Mouse (Mus musculus) heart, embryonic 13.5 days (tissue): ENCODE measurements around the gene Fbxw7. TPM values are rescaled to one million over a fixed set of nuclear protein-coding genes. Genes with fewer than 3 reads are reported as not detected.

Experiments
- ATAC-seq: fragments of 200-750 bp; cut with Nextera tagmentation; 2 replicates; pipeline ENCODE4 v1.8.0; 2017; ENCODE audit warnings: moderate TSS enrichment; ENCODE audit not compliant: insufficient number of reproducible peaks, low FRiP score, low TSS enrichment; ENCODE audit errors: extremely low read depth
- H3K27ac ChIP-seq: fragments of 300-500 bp; sonication (generic); replicated peaks from 2 replicates; pipeline ENCODE4 v1.5.1; 2015; ENCODE audit warnings: moderate library complexity, mild to moderate bottlenecking, inconsistent platforms
- H3K27me3 ChIP-seq: fragments of 300-500 bp; sonication (generic); replicated peaks from 2 replicates; pipeline ENCODE4 v1.6.1; 2015; ENCODE audit warnings: mild to moderate bottlenecking, inconsistent platforms
- H3K36me3 ChIP-seq: fragments of 300-500 bp; sonication (generic); 2 replicates; pipeline ENCODE4 v1.6.1; 2015; ENCODE audit warnings: mild to moderate bottlenecking, inconsistent platforms
- H3K4me1 ChIP-seq: fragments of 300-500 bp; sonication (generic); 2 replicates; pipeline ENCODE4 v1.6.1; 2015; ENCODE audit warnings: inconsistent platforms
- H3K4me2 ChIP-seq: fragments of 300-500 bp; sonication (generic); 2 replicates; pipeline ENCODE4 v1.6.1; 2015; ENCODE audit warnings: inconsistent platforms, mild to moderate bottlenecking, moderate library complexity
- H3K4me3 ChIP-seq: fragments of 300-500 bp; sonication (generic); 2 replicates; pipeline ENCODE4 v1.5.1; 2015; ENCODE audit warnings: moderate library complexity, mild to moderate bottlenecking, inconsistent platforms
- H3K9ac ChIP-seq: fragments of 300-500 bp; sonication (generic); 2 replicates; pipeline ENCODE4 v1.6.1; 2015; ENCODE audit warnings: inconsistent platforms, mild to moderate bottlenecking, moderate library complexity
- H3K9me3 ChIP-seq: fragments of 300-500 bp; sonication (generic); 2 replicates; pipeline ENCODE4 v1.6.1; 2016; ENCODE audit warnings: inconsistent platforms
- WGBS: fragments of 180-500 bp; shearing (Covaris S2); methylation state at CpG from one replicate; pipeline ENCODE4 v1.1.7; 2015; ENCODE audit warnings: mixed read lengths; 5-methylcytosine and 5-hydroxymethylcytosine counted together
- polyA plus RNA-seq: library from polyadenylated mRNA; unstranded; fragments of >200 nt; fragmentation: Nextera tagmentation; extraction: Ambion mirVana; gene quantifications from 2 replicates; pipeline ENCODE4 v1.2.1, GENCODE M21; 2015

The Fbxw7 gene
- polyA plus RNA-seq, 1 experiment from 2014 or later: 6.4 TPM

DNA sequence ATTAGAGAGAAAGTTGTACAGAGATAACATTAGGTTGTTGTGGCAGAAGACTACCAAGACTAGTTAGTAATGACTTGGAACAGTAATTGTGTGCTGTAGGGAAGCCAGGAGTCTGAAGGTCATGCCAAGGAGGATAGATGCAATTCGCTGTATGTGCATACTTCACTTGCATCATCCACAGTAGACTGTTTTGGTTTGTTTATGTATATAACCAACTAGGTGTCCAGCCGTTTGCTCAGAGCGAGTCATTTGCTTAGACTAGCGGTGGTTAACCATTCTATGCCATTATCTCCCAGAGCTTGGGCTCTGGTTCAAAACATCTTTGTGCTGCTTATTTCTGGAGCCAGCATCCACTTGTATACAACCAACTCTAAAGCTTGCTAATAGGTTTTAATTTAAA lies 134.3 kb downstream of the Fbxw7 start:
- H3K27ac ChIP-seq: no peak overlapping the region
- no peaks in the 10 kb centered on the region for H3K27me3 ChIP-seq
- 87% methylated on average over 4 of the region's 4 CpGs for WGBS
- no peaks in the 10 kb centered on the region for H3K9me3 ChIP-seq
- no peak for ATAC-seq
- H3K4me3 ChIP-seq: no peak overlapping the region
- peaks cover 24% of the 10 kb centered on the region for H3K4me1 ChIP-seq
- H3K36me3 ChIP-seq: no peaks in the 10 kb centered on the region
- no peak overlapping the region for H3K9ac ChIP-seq
- H3K4me2 ChIP-seq: no peak overlapping the region

DNA sequence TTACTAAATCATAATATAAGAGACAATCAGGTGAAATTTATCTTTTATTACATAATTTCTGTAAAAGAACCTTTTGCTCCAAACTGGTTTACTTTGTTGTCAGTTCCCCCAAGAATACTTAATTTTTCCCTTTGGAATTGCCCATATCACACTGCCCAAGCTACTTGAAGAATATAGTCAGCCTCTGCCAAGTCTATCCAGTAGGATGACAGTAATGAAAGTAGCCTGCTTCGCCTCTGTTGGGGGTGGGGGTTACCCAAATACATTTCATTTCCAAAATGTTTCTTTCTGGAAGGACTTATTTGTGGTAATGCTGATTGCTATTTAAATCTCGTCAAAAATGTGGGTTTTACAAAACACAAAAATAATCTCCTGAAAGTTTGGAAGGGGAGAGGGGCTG lies 136.6 kb downstream of the Fbxw7 start:
- Histone ChIP-seq H3K27ac (peak overlapping the region; percentile 66), H3K4me2 (peak overlapping the region; percentile 67), H3K4me1 (peaks cover 24% of the 10 kb centered on the region), H3K27me3 (no peaks in the 10 kb centered on the region), H3K36me3 (no peaks in the 10 kb centered on the region), H3K9ac (peak overlapping the region; percentile 72), H3K4me3 (peak overlapping the region; percentile 51), H3K9me3 (no peaks in the 10 kb centered on the region)
- 53% methylated on average over 2 of the region's 2 CpGs for WGBS
- no peak for ATAC-seq

DNA sequence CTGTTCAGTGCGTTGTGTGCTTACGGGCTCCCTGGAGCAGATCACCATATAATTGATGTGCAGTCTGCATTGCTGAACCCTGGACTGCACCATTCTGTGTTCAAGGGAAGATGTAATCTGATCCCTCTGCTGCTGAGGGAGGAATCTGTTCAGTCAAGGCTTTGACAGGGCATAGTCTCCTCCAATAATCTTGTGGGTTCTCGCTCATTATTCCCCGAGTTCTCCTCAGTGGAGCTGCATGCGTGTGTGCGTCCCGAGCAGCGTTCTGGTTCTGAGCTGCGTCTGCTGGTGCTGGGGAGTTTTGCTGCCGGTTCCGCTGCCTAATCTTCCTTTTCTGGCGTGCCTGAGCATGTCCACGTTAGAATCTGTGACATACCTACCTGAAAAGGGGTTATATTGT lies 137.1 kb downstream of the Fbxw7 start:
- H3K4me3 ChIP-seq: peak overlapping the region; percentile 51
- H3K9me3 ChIP-seq: no peaks in the 10 kb centered on the region
- H3K4me2 ChIP-seq: peak overlapping the region; percentile 67
- H3K9ac ChIP-seq: peak overlapping the region; percentile 72
- ATAC-seq: no peak
- H3K36me3 ChIP-seq: no peaks in the 10 kb centered on the region
- WGBS: 27% methylated on average over 13 of the region's 13 CpGs
- H3K27me3 ChIP-seq: no peaks in the 10 kb centered on the region
- peak overlapping the region; percentile 66 for H3K27ac ChIP-seq
- H3K4me1 ChIP-seq: peaks cover 24% of the 10 kb centered on the region

DNA sequence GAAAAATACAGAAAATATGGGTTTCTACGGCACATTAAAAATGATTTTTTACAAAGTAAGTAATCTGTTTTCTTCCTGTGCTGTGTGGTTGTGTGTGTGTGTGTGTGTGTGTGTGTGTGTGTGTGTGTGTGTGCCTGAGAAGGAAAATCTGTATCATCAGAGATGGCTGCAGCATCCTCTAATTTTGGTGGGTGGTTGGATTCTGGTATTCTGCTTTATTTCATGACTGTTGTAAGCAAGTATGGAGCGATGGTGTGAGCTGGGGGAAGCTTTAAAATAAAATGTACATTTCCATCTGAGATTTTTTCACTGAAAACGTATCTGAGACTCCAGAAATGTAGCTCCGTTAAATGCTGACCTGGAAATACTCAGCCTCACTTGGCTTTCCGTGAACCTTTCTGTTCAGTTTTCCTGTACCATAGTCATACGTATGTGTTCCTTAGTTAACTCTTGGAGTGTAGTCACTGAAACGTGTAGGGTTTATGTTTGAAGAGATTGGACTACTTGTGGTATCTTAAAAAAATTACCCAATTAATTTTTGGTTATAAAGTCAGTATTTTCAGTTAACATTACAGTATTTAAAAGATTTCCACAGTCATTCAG lies 137.6 kb downstream of the Fbxw7 start:
- H3K4me3 ChIP-seq: peak overlapping the region; percentile 51
- peak overlapping the region; percentile 67 for H3K4me2 ChIP-seq
- H3K27me3 ChIP-seq: no peaks in the 10 kb centered on the region
- peaks cover 24% of the 10 kb centered on the region for H3K4me1 ChIP-seq
- H3K9ac ChIP-seq: peak overlapping the region; percentile 72
- H3K27ac ChIP-seq: peak overlapping the region; percentile 66
- no peaks in the 10 kb centered on the region for H3K9me3 ChIP-seq
- WGBS: 60% methylated on average over 7 of the region's 7 CpGs
- ATAC-seq: no peak
- H3K36me3 ChIP-seq: no peaks in the 10 kb centered on the region

DNA sequence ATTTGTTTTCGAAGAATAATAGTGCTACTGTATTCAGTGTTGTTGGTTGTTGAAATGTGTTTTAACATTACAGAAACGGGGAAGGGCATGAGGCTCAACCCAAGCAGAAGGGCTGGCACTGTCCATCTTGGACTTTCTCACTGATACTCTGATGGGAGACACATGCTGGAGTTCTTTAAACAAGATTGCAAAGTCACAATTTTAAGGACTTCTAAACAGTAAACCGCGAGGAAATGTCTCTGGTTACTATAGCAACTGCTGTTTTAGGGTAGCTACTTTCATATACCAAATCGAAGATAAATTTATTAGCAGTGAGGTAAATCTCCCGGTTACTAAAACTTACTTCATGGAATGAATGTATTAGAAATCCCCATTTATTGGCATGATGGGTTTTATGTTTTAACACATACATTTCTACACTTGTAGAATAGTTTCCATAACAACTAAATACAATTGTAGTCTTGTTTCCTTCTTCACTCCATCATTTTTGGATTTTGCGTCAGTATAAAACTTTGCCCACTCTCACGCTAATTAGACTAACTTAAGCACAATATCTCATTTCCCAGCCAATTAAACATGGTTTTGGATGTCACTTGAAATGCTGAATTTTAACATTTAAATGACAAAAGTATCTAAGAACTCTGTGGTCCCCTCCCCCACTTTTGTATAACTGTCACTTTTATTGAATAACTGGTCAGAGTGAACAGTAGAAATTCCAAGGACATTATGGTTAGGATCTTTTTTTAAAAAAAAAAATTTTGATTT lies 140.1 kb downstream of the Fbxw7 start:
- WGBS: 91% methylated on average over 8 of the region's 8 CpGs

DNA sequence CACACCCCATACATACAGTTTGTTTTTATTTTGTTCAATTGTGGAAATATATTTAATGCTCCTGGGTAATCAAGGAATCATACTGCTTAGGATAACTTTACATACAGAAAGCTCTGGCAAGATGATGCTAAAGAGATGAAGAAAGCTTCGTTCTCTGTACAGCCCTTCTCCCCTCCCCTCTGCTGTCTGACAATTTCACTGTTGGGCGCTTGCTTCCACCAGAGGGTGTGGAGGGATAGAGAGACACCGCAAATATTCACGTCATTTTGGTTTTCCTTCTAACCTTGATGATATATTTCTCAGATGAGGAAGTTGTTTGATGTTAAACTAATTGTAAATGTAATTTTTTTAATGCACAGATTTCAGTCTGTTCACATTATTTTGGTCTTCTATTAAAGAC lies 140.8 kb downstream of the Fbxw7 start:
- no peaks in the 10 kb centered on the region for H3K9me3 ChIP-seq
- no peaks in the 10 kb centered on the region for H3K27me3 ChIP-seq
- no peak overlapping the region for H3K4me2 ChIP-seq
- H3K9ac ChIP-seq: no peak overlapping the region
- no peak for ATAC-seq
- peaks cover 15% of the 10 kb centered on the region for H3K4me1 ChIP-seq
- H3K36me3 ChIP-seq: peaks cover 10% of the 10 kb centered on the region
- 86% methylated on average over 4 of the region's 4 CpGs for WGBS
- H3K4me3 ChIP-seq: no peak overlapping the region
- no peak overlapping the region for H3K27ac ChIP-seq

More for the DNA sequence above, 140.1 kb downstream of the Fbxw7 start:
- no peaks in the 10 kb centered on the region for H3K9me3 ChIP-seq
- H3K4me2 ChIP-seq: no peak overlapping the region
- H3K27me3 ChIP-seq: no peaks in the 10 kb centered on the region
- H3K4me1 ChIP-seq: peaks cover 15% of the 10 kb centered on the region
- no peak overlapping the region for H3K27ac ChIP-seq
- H3K9ac ChIP-seq: no peak overlapping the region
- H3K4me3 ChIP-seq: no peak overlapping the region
- peaks cover 8% of the 10 kb centered on the region for H3K36me3 ChIP-seq
- ATAC-seq: no peak

DNA sequence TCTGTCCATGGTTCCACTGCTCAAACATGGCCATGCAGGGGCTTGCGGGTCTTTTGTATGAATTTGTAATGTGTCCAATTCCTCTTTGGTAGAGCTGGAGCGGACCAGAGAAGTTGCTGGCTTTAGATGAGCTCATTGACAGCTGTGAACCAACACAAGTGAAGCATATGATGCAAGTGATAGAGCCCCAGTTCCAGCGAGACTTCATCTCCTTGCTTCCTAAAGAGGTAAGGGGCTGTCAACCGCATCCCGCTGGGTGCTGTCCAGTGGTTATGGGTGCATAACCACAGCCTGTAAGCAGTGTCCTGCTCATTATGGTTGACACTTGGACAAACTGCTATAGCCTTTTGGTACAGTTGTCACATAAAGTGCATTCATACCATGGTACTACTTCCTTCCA lies 150.1 kb downstream of the Fbxw7 start:
- Histone ChIP-seq H3K9ac (no peak overlapping the region), H3K36me3 (peaks cover 31% of the 10 kb centered on the region), H3K27ac (no peak overlapping the region), H3K27me3 (no peaks in the 10 kb centered on the region), H3K4me2 (no peak overlapping the region), H3K4me3 (no peak overlapping the region), H3K4me1 (no peaks in the 10 kb centered on the region), H3K9me3 (no peaks in the 10 kb centered on the region)
- 89% methylated on average over 5 of the region's 5 CpGs for WGBS
- ATAC-seq: no peak

DNA sequence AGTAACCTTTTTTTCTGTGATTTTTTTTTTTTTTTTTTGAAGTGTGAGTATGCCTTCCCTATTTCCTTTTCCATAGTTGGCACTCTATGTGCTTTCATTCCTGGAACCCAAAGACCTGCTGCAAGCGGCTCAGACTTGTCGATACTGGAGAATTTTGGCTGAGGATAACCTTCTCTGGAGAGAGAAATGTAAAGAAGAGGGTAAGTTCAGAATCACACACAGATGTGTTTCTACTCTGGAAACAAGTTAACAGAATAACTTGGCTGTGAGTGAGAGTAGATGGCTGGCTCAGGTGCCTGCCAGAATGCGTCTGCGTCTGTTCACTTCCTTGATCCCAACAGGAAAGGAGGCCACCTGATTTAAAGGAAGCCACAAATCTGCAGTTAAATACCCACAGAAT lies 152.3 kb downstream of the Fbxw7 start:
- no peak for ATAC-seq
- WGBS: 89% methylated on average over 4 of the region's 4 CpGs
- H3K9me3 ChIP-seq: no peaks in the 10 kb centered on the region
- H3K4me2 ChIP-seq: no peak overlapping the region
- no peaks in the 10 kb centered on the region for H3K4me1 ChIP-seq
- no peaks in the 10 kb centered on the region for H3K27me3 ChIP-seq
- no peak overlapping the region for H3K27ac ChIP-seq
- no peak overlapping the region for H3K9ac ChIP-seq
- H3K4me3 ChIP-seq: no peak overlapping the region
- H3K36me3 ChIP-seq: peaks cover 38% of the 10 kb centered on the region

DNA sequence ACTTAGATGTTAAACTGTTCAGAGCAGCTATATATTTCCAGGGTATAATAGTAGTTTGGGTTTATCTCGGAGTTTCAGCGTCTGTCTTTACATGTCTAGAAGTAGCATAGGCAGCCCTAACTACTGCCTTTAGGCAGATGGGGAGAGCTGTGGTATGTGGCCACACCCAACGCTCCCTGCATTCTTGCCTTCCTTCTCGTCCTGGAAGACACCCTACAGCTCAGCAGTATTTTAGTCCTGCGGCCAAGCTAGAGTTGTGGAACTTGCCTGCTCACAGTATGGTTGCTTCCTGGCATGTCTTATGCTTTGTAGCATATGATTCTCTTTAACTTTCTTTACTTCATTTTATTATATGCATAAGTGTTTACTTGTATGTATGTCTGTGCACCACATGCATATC lies 156.5 kb downstream of the Fbxw7 start:
- H3K9me3 ChIP-seq: no peaks in the 10 kb centered on the region
- H3K4me1 ChIP-seq: no peaks in the 10 kb centered on the region
- no peak for ATAC-seq
- no peak overlapping the region for H3K27ac ChIP-seq
- H3K27me3 ChIP-seq: no peaks in the 10 kb centered on the region
- H3K36me3 ChIP-seq: peaks cover 66% of the 10 kb centered on the region
- H3K9ac ChIP-seq: no peak overlapping the region
- H3K4me2 ChIP-seq: no peak overlapping the region
- no peak overlapping the region for H3K4me3 ChIP-seq
- 68% methylated on average over 5 of the region's 5 CpGs for WGBS

DNA sequence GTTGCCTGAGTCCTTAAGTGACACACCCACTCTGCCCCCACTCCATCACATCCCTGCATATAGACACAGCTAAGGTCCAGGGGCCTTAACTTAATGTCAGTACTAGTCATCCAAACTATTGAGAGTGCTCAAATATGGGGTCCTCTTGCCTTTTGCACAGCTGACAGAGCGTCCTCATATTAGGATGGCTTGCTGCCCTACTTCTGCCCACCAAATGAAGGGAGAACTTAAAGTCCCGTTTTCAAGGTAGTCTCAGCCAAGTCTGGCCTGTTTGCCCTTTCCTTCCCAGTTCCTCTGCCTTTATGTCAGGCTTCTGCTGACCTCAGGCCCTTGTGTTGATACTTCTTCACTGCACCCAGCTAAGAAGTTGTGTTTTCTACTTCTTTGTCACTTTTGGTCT lies 157.8 kb downstream of the Fbxw7 start:
- WGBS: 91% methylated on average over 2 of the region's 2 CpGs
- no peaks in the 10 kb centered on the region for H3K9me3 ChIP-seq
- H3K4me2 ChIP-seq: no peak overlapping the region
- H3K9ac ChIP-seq: no peak overlapping the region
- no peaks in the 10 kb centered on the region for H3K27me3 ChIP-seq
- no peaks in the 10 kb centered on the region for H3K4me1 ChIP-seq
- no peak overlapping the region for H3K4me3 ChIP-seq
- H3K27ac ChIP-seq: no peak overlapping the region
- H3K36me3 ChIP-seq: peaks cover 73% of the 10 kb centered on the region
- ATAC-seq: no peak

DNA sequence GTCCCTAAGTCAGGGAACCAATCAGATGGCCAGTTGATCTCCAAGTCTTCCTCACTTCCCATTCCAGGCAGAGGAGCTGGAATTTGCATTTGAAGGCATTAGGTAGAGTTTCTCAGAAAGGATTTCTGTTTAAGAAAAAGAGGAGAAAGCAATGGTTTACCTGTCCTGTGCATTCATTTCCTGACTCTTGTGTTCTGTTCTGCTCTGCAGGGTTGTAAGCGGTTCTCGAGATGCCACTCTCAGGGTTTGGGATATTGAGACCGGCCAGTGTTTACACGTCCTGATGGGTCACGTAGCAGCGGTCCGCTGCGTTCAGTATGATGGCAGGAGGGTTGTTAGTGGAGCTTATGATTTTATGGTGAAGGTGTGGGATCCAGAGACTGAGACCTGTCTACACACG lies 159.1 kb downstream of the Fbxw7 start:
- no peaks in the 10 kb centered on the region for H3K4me1 ChIP-seq
- no peaks in the 10 kb centered on the region for H3K27me3 ChIP-seq
- H3K9ac ChIP-seq: no peak overlapping the region
- H3K4me3 ChIP-seq: no peak overlapping the region
- no peak overlapping the region for H3K27ac ChIP-seq
- no peak for ATAC-seq
- H3K4me2 ChIP-seq: no peak overlapping the region
- no peaks in the 10 kb centered on the region for H3K9me3 ChIP-seq
- peaks cover 74% of the 10 kb centered on the region for H3K36me3 ChIP-seq
- WGBS: 92% methylated on average over 9 of the region's 9 CpGs

DNA sequence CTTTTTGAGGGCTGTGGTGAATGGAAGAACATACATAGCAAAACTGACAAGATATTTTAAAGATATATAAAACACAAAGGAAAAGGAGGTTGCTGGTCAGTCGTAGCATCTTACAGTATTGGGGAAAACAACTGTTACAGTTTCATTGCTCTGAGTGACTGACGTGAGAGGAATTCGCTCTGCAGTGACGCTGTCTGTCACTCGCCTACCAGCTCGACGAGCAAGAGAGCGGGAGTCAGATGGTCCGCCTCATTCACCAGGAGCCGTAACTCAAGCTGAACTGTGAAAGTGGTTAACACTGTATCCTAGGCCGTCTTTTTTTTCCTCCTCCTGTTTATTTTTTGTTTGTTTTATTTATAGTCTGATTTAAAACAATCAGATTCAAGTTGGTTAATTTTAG lies 163.6 kb downstream of the Fbxw7 start:
- 79% methylated on average over 11 of the region's 11 CpGs for WGBS
- Histone ChIP-seq H3K4me3 (no peak overlapping the region), H3K27me3 (no peaks in the 10 kb centered on the region), H3K27ac (no peak overlapping the region), H3K4me2 (no peak overlapping the region), H3K9me3 (no peaks in the 10 kb centered on the region), H3K4me1 (no peaks in the 10 kb centered on the region), H3K9ac (no peak overlapping the region), H3K36me3 (peaks cover 50% of the 10 kb centered on the region)
- ATAC-seq: no peak
